Mouse (Mus musculus): ENCODE measurements around the gene Rpl3l. TPM values are rescaled to one million over a fixed set of nuclear protein-coding genes. Genes with fewer than 3 reads are reported as not detected.

The Rpl3l gene
- not detected in 2 replicates for polyA plus RNA-seq (2012; rRNA removed)

GRCm38 (mm10) chr17:24727618-24728017, at the start of gene Rpl3l:
Rpl3l (plus strand) TSS chr17:24727820.

GRCm38 (mm10) chr17:24689251-24690081, 38.2 kb upstream of the Rpl3l start, which contains the start of gene Syngr3:
Syngr3 (minus strand) TSS chr17:24689955.

GRCm38 (mm10) chr17:24696011-24696697, 31.5 kb upstream of the Rpl3l start, which contains the start of the genes Gfer and Noxo1:
Gfer (minus strand) TSS chr17:24696156.
Noxo1 (plus strand) TSS chr17:24696234.

GRCm38 (mm10) chr17:24706982-24707800, 20.4 kb upstream of the Rpl3l start, which contains the start of gene Tbl3:
Tbl3 (minus strand) TSS chr17:24707660.

GRCm38 (mm10) chr17:24717943-24718342, 9.7 kb upstream of the Rpl3l start, which contains the start of the genes Rnf151 and Rps2:
Rnf151 (minus strand) TSS chr17:24718063.
Rps2 (plus strand) TSS chr17:24718116.

GRCm38 (mm10) chr17:24724184-24724583, 3.4 kb upstream of the Rpl3l start, which contains the start of gene Ndufb10:
Ndufb10 (minus strand) TSS chr17:24724478.

GRCm38 (mm10) chr17:24736330-24737051, 8.9 kb downstream of the Rpl3l start, which contains the start of gene Msrb1:
Msrb1 (plus strand) TSS chr17:24736642.

GRCm38 (mm10) chr17:24752415-24753394, 25.1 kb downstream of the Rpl3l start, which contains the start of gene Hs3st6:
Hs3st6 (plus strand) TSS chr17:24752988.

Other genes starting within 250 kb of the Rpl3l start
- gene Mlst8, start 248.7 kb upstream of the Rpl3l start, polyA plus RNA-seq (2012; rRNA removed) = 11.8 and 14.9 TPM in 2 replicates
- gene Caskin1, start 239.2 kb upstream of the Rpl3l start, polyA plus RNA-seq (2012; rRNA removed) = 0.08 and 0.12 TPM in 2 replicates
- 58.5 and 65.7 TPM in 2 replicates for gene Traf7, start 199.9 kb upstream of the Rpl3l start, polyA plus RNA-seq (2012; rRNA removed)
- gene Rab26, start 193.6 kb upstream of the Rpl3l start, polyA plus RNA-seq (2012; rRNA removed) = 0.25 and 0.28 TPM in 2 replicates
- 3.0 and 3.5 TPM in 2 replicates for gene Pkd1, start 178.0 kb upstream of the Rpl3l start, polyA plus RNA-seq (2012; rRNA removed)
- 18.2 and 20.5 TPM in 2 replicates for gene Tsc2, start 95.2 kb upstream of the Rpl3l start, polyA plus RNA-seq (2012; rRNA removed)
- 6.4 TPM in 2 replicates for gene Nthl1, start 95.1 kb upstream of the Rpl3l start, polyA plus RNA-seq (2012; rRNA removed)
- 5.4 and 5.8 TPM in 2 replicates for gene Slc9a3r2, start 77.5 kb upstream of the Rpl3l start, polyA plus RNA-seq (2012; rRNA removed)
- gene Npw, start 69.4 kb upstream of the Rpl3l start, polyA plus RNA-seq (2012; rRNA removed) = 0.18 and 0.27 TPM in 2 replicates
- gene Zfp598, start 58.1 kb upstream of the Rpl3l start, polyA plus RNA-seq (2012; rRNA removed) = 20.9 and 23.8 TPM in 2 replicates
- gene Syngr3, start 37.9 kb upstream of the Rpl3l start, polyA plus RNA-seq (2012; rRNA removed) = 0.05 and 0.06 TPM in 2 replicates
- gene Gfer, start 31.7 kb upstream of the Rpl3l start, polyA plus RNA-seq (2012; rRNA removed) = 18.1 and 19.5 TPM in 2 replicates
- 0.66 and 0.81 TPM in 2 replicates for gene Noxo1, start 31.6 kb upstream of the Rpl3l start, polyA plus RNA-seq (2012; rRNA removed)
- 24.4 and 29.3 TPM in 2 replicates for gene Tbl3, start 20.2 kb upstream of the Rpl3l start, polyA plus RNA-seq (2012; rRNA removed)
- gene Rnf151, start 9.8 kb upstream of the Rpl3l start, polyA plus RNA-seq (2012; rRNA removed) = 0.32 and 0.33 TPM in 2 replicates
- 2,079 and 2,282 TPM in 2 replicates for gene Rps2, start 9.7 kb upstream of the Rpl3l start, polyA plus RNA-seq (2012; rRNA removed)
- 166 and 170 TPM in 2 replicates for gene Ndufb10, start 3.3 kb upstream of the Rpl3l start, polyA plus RNA-seq (2012; rRNA removed)
- gene Msrb1, start 8.8 kb downstream of the Rpl3l start, polyA plus RNA-seq (2012; rRNA removed) = 20.9 and 25.8 TPM in 2 replicates
- not detected in 2 replicates for gene Hs3st6, start 25.2 kb downstream of the Rpl3l start, polyA plus RNA-seq (2012; rRNA removed)
- 0.71 and 0.81 TPM in 2 replicates for gene Meiob, start 76.5 kb downstream of the Rpl3l start, polyA plus RNA-seq (2012; rRNA removed)
- 56.3 and 67.1 TPM in 2 replicates for gene Hagh, start 112.3 kb downstream of the Rpl3l start, polyA plus RNA-seq (2012; rRNA removed)
- 21.3 and 22.2 TPM in 2 replicates for gene Fahd1, start 122.5 kb downstream of the Rpl3l start, polyA plus RNA-seq (2012; rRNA removed)
- 3.2 and 3.9 TPM in 2 replicates for gene Igfals, start 138.2 kb downstream of the Rpl3l start, polyA plus RNA-seq (2012; rRNA removed)
- 23.3 and 35.0 TPM in 2 replicates for gene Nubp2, start 158.5 kb downstream of the Rpl3l start, polyA plus RNA-seq (2012; rRNA removed)
- 22.9 and 27.5 TPM in 2 replicates for gene Spsb3, start 158.8 kb downstream of the Rpl3l start, polyA plus RNA-seq (2012; rRNA removed)
- gene Eme2, start 167.3 kb downstream of the Rpl3l start, polyA plus RNA-seq (2012; rRNA removed) = 7.7 and 8.7 TPM in 2 replicates
- 44.0 and 47.7 TPM in 2 replicates for gene Mrps34, start 167.3 kb downstream of the Rpl3l start, polyA plus RNA-seq (2012; rRNA removed)
- 47.2 and 54.4 TPM in 2 replicates for gene Nme3, start 168.7 kb downstream of the Rpl3l start, polyA plus RNA-seq (2012; rRNA removed)
- gene Mapk8ip3, start 209.2 kb downstream of the Rpl3l start, polyA plus RNA-seq (2012; rRNA removed) = 29.7 and 32.2 TPM in 2 replicates
- gene Jpt2, start 232.9 kb downstream of the Rpl3l start, polyA plus RNA-seq (2012; rRNA removed) = 23.3 and 28.1 TPM in 2 replicates